Mouse (Mus musculus): ENCODE results near the gene Prpf4.

Gene Prpf4

DNA sequence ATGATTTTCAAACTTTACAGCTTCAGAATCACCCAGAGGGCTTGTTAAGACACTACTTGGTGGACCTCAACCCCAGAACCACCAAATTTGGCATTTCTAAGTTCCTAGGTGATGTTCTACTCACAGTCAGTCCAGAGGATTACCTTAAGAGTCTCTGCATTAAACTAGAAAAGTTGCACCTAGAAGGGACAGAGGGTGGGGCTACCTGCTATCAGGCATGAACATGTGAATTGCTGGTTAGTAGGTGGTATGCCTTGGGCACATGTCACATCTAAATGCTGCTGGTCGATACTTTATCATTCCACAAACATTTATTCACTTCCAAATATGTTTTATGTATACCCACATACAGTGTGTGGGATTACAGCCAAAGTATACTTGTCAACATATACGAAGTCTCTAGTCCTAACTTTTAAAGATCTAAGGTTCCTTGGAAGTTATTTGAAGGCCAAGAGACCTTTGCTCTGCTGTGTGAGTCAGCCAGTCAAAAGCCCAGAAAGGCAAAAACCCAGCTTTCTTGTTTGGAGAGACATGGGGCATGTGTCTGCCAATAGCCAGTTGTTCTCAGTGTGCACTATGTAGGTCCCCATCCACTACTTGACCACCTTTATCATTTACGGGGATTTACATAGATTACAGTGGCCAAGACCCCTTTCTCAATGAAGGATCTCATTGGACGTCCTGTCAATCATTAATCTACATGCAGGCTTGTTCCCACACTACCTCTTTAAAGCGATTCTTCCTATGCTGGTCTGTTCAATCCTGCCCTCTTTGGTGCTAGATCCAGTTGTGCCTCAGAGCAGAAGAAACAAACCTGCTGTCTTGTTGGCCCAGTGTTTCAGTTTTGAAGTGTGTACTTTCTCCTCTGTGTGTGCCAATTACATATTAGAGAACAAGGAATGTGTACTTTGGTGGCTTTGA lies 18.7 kb upstream of the Prpf4 start:
- no peak for DNase-seq (ENCODE audit: low read depth, low spot score)

GRCm38 (mm10) chr4:62391892-62392291 lies 16.7 kb upstream of the Prpf4 start:
- no peak for DNase-seq (ENCODE audit: low read depth, low spot score)

- no peak for DNase-seq (ENCODE audit: low read depth, low spot score)
Measured at GRCm38 (mm10) chr4:62393459-62393858, 15.1 kb upstream of the Prpf4 start.

DNA sequence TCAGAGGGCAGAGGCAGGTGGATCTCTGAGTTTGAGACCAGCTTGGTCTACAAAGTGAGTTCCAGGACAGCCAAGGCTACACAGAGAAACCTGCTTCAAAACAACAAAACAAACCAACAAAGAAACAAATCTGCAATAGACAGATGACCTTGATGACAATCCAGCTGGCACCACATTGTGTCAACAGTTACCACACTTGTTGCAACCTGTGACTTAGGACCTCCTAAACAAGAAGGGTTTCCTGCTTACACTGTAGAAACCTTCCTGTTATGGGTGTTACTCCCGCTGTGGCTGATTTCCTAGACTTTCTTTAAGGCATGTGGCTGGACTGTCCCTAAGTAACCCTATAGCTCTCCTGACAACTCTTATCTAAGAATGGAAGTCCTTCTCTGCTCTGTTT lies 12.8 kb upstream of the Prpf4 start:
- DNase-seq (ENCODE audit: low read depth, low spot score), result no peak

DNA sequence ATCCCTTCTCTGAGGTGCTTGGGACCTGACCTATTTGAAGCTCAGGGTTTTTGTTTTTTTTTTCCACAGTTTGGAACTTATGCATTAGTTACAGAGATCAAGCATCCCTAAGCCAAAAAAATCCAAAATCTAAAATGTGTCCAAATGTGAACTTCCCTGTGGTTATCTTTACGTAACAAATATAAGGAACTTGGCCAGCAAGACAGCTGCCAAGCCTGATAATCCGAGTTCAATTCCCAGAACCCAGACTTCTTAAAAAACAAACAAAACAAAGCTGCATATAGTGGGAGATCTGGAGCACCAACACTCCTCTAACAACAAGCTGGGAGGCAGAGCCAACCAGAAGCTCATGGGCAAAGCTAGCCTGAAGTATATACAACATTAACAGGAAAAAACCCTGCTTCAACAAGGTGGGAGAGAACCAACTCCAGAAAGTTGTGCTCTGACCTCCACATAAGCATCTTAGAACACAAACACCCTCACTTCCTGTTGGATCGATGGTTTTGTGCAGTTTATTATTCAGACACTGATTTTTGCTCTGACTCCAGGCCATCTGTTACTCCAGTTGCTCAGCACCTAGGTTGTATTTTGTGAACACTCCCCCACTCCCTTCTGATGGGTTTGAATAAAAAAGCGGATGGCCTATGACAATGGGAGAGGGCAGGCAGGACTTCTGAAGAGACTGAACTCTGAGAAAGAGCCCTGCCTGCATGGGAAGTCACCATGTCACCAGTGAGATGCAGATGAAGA lies 10.8 kb upstream of the Prpf4 start:
- DNase-seq (ENCODE audit: low read depth, low spot score), result no peak

DNA sequence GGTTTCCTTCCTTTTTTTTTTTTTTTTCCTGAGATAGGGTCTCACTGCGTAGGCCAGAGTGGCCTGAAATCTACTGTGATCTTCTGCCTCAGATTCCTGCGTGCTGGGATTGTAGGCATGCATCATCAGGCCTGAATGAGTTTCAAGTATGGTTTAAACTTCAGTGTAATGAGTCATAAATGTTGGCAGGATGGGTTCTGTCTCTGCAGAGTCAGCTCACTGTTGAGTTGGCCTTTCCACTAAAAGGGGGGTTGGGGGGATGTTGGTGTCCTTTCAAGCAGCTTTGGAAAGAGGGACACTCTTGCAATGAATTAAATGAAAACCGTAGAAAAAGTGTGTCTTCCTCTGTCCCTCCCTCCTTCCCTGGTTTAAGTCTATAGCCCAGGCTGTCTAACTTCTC lies 9.6 kb upstream of the Prpf4 start:
- DNase-seq (ENCODE audit: low read depth, low spot score), result no peak

DNA sequence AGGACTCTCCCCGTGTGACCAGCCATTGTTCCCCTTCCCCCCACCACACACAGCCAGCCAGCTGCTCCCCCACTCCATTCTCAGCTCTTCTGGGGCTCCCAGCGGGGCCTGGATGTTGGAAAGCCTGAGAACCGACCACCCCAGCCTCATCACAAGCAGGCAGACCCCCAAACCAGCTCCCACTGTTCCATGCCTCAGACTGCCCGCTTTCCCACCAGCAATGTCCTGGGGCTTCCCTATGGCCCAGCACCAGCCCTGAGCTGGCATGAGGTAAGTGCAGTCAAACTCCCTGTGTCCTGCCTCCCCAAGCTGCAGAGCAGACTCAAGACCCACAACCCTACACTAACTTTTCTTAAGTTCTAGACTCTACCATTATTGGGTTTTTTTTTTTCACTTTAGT lies 2.5 kb upstream of the Prpf4 start:
- DNase-seq (ENCODE audit: low read depth, low spot score), result no peak

GRCm38 (mm10) chr4:62407730-62408582 lies 641 bp upstream of the Prpf4 start:
- peak; percentile 82 for DNase-seq (ENCODE audit: low read depth, low spot score)

- peak; percentile 28 for DNase-seq (ENCODE audit: low read depth, low spot score)
Measured at GRCm38 (mm10) chr4:62409615-62410014, 1.0 kb downstream of the Prpf4 start.

GRCm38 (mm10) chr4:62410325-62410724 lies 1.7 kb downstream of the Prpf4 start:
- no peak for DNase-seq (ENCODE audit: low read depth, low spot score)

GRCm38 (mm10) chr4:62411606-62412005 lies 3.0 kb downstream of the Prpf4 start:
- DNase-seq (ENCODE audit: low read depth, low spot score), result no peak

- DNase-seq (ENCODE audit: low read depth, low spot score), result no peak
Measured at GRCm38 (mm10) chr4:62418448-62418847, 9.9 kb downstream of the Prpf4 start.

GRCm38 (mm10) chr4:62419091-62419490 lies 10.5 kb downstream of the Prpf4 start:
- DNase-seq (ENCODE audit: low read depth, low spot score), result no peak

DNA sequence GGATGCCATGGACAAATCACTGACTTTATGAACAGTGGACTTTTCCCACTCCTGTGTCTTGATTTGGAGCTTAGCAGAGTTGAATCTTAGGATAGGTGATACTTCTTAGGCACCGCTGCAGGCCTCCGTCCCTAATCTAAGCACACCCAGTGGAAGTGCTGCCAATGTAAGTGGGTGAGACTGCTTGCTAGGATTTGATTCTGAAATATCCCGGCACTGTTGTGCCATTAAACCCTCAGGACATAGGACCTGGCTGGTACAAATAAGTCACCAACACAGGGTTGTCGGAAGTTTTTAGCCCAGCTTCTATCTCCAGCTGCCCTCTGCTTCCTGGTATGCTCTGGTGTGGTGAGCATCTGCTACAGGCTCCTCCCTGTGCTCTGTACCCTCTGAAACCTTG lies 17.3 kb downstream of the Prpf4 start:
- no peak for DNase-seq (ENCODE audit: low read depth, low spot score)

DNA sequence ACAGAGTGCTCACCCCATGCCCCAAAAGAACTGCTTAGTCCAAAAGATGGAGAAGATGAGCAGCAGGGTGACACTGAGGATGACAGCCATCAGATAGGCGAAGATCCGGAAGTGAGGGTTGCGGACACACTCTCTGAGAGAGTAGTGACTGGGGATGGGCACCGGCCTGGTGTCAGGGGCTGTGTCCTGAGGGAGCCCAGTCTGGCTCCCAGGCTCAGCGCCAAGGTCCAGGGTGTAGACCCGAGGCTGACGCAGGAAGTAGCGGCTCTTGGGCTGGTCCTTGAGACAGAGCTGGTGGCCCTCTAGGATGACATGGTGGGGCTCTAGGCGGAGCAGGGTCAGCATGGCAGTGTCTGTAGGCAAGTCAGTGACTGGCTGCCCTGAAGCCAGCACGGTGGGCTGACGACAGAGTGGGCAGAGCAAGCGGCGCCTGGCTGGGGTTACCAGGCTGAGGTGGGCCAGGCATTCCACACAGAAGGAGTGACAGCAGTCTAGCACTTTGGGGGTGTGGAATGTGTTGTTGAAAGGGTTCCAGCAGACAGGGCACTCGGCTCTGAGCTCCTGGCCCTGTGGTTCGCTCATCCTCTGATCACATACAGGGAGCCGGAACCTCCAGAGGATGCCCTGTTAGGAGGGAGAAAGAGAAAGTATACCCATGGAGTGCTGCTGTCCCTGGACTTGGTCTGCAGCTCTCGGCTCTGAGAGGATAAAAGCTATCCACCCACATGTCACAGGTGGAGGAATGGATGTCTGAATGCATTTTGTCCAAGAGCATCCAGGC lies 19.6 kb downstream of the Prpf4 start:
- DNase-seq (ENCODE audit: low read depth, low spot score), result no peak

DNA sequence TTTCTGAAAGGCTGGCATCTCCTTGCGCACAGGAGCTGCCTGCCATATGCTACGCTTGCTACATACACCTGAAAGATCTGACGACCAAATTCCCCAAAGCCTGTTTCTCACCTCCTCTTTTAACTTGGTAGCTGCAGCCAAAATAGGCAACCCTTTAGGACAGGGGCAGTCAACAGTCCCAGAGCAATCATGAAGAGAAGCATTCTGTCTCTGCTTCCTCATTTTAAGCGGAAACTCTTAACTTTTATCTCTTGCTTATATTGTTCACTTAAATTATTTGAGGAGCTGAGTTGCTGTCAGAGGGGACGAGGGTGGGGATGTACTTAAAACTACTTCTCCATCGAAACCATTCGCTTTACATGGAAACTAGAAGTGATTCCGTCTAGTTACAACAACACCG lies 21.0 kb downstream of the Prpf4 start:
- DNase-seq (ENCODE audit: low read depth, low spot score), result no peak

DNA sequence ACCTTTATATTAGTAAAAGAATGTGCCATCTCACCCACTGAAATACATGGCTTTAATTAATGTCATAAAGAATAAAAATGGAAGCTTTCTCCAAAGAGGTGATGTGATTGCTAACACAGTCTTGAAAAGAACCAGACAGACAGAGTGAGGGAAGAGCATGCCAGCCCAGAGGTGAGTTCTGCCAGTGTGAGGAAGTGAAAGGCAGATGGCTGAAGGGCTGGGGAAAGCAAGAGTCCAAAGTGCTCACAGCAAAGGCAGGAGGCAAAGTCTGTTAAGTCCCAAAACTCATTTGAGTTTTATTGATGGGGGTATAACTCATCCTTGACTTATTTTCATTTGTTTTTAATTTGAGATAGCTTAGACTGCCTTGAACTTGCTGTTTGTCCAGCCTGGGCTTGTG lies 22.1 kb downstream of the Prpf4 start:
- no peak for DNase-seq (ENCODE audit: low read depth, low spot score)

DNA sequence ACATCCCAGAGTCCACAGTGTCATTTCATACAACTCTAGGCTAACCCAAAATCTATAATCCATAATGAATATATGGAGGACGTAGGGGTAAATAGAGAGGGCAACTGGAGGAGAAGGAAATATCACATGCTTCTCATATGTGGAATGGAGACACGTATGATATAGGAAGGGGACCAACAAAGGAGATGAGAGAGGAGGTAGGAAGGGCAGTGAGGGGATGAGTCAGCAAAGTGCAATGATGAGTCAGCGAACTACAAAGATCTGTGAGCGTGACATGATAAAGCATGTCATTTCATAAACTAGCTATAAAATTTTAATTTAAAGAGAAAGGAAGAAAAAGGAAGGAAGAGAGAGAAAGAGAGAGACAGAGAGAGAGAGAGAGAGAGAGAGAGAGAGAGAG lies 22.9 kb downstream of the Prpf4 start:
- no peak for DNase-seq (ENCODE audit: low read depth, low spot score)

GRCm38 (mm10) chr4:62433939-62434870 lies 25.6 kb downstream of the Prpf4 start:
- DNase-seq (ENCODE audit: low read depth, low spot score), result no peak

- no peak for DNase-seq (ENCODE audit: low read depth, low spot score)
Measured at GRCm38 (mm10) chr4:62435081-62435480, 26.5 kb downstream of the Prpf4 start, which contains the start of gene Rnf183. Rnf183 (minus strand) TSS chr4:62435252.

Data from CD4-positive helper T cell, adult 2 months (primary cell).